ENCODE assay signal across 9 mouse cellular contexts in the genomic region with DNA sequence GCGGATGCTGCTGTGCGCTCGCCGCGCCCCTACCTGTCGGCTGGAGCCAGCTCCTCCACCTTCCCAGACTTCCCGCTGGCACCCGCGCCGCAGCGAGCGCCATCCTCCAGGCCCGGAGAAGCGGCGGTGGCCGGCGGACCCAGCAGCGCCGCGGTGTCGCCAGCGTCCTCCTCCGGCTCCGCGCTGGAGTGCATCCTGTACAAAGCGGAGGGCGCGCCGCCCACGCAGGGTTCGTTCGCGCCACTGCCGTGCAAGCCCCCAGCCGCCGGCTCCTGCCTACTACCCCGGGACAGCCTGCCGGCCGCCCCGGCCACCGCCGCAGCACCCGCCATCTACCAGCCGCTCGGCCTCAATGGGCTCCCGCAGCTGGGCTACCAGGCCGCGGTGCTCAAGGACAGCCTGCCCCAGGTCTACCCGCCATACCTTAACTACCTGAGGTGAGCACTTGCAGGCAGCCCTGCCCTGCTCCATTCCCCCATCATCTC. TPM values are rescaled to one million over a fixed set of nuclear protein-coding genes. Genes with fewer than 3 reads are reported as not detected.
DNase-seq lines count a peak whose midpoint lies in the region; ATAC-seq lines count a peak whose summit lies in the region.
"Had no signal": no experiment of that assay in that cellular context is flagged by ENCODE, and none has a peak within 500 bp of the region (broad histone marks: within the 10 kb centered on the region; RNA-seq: fewer than 3 reads in every experiment).

No protein-coding gene starts in this region.

- peaks cover 76% of the 10 kb centered on the region for H3K27me3 ChIP-seq in heart, embryonic 13.5 days (replicated peaks)
- H3K27me3 ChIP-seq in liver, embryonic 13.5 days = peaks cover 54% of the 10 kb centered on the region
- H3K27me3 ChIP-seq in neural tube, embryonic 13.5 days = peaks cover 59% of the 10 kb centered on the region

- H3K4me1 ChIP-seq in heart, embryonic 13.5 days = peaks cover 25% of the 10 kb centered on the region
- H3K4me1 ChIP-seq in liver, embryonic 13.5 days (replicated peaks) = 0 out of 2 replicates have a peak, but pooled peaks cover 5% of the 10 kb centered on the region
- H3K4me1 ChIP-seq in neural tube, embryonic 13.5 days (replicated peaks) = peaks cover 23% of the 10 kb centered on the region

- peak overlapping the region; percentile 69 for H3K9ac ChIP-seq in heart, embryonic 13.5 days
- no peak overlapping the region for H3K9ac ChIP-seq in liver, embryonic 13.5 days
- H3K9ac ChIP-seq in neural tube, embryonic 13.5 days = peak overlapping the region; percentile 72

- peak overlapping the region; percentile 95 for H3K4me2 ChIP-seq in heart, embryonic 13.5 days
- peak overlapping the region; percentile 54 for H3K4me2 ChIP-seq in liver, embryonic 13.5 days
- peak overlapping the region; percentile 95 for H3K4me2 ChIP-seq in neural tube, embryonic 13.5 days

- no peaks in the 10 kb centered on the region for H3K9me3 ChIP-seq in heart, embryonic 13.5 days
- no peaks in the 10 kb centered on the region for H3K9me3 ChIP-seq in liver, embryonic 13.5 days (replicated peaks)
- H3K9me3 ChIP-seq in neural tube, embryonic 13.5 days = no peaks in the 10 kb centered on the region

- no peak for ATAC-seq in heart, embryonic 13.5 days (ENCODE audit: extremely low read depth, insufficient number of reproducible peaks, low FRiP score, low TSS enrichment)
- ATAC-seq in granulocyte monocyte progenitor cell, adult 5-6 weeks (replicated peaks; ENCODE audit: poor library complexity, severe bottlenecking) = peak; percentile 15; the same call in 1 of the 2 replicates
- ATAC-seq in liver, embryonic 13.5 days (ENCODE audit: low read depth) = no peak
- peak; percentile 87 for ATAC-seq in neural tube, embryonic 13.5 days (ENCODE audit: low read depth)

- no peak overlapping the region for H3K27ac ChIP-seq in heart, embryonic 13.5 days (replicated peaks)
- H3K27ac ChIP-seq in liver, embryonic 13.5 days = no peak overlapping the region
- peak overlapping the region; percentile 64 for H3K27ac ChIP-seq in neural tube, embryonic 13.5 days (replicated peaks)

- no peak for DNase-seq in heart, adult 11 months
- peak; percentile 30 to 42 for DNase-seq in cerebellum, postnatal 4 days (ENCODE audit: low spot score in 2 of 2)
- DNase-seq in kidney, postnatal 25 days = peak; percentile 11 to 44
- no peak for DNase-seq in liver, embryonic 13.5 days
- no peak for DNase-seq in spleen, postnatal 14 days (ENCODE audit: low spot score in 2 of 2)

- WGBS in heart, embryonic 13.5 days = under 1% methylated on average over 43 of the region's 49 CpGs
- WGBS in liver, embryonic 13.5 days (ENCODE audit: insufficient replicate concordance) = 2% methylated on average over 47 of the region's 49 CpGs
- under 1% methylated on average over 39 of the region's 49 CpGs for WGBS in neural tube, embryonic 13.5 days

- H3K4me3 ChIP-seq in heart, embryonic 13.5 days = peak overlapping the region; percentile 59
- H3K4me3 ChIP-seq in liver, embryonic 13.5 days (replicated peaks) = peak overlapping the region; percentile 38
- peak overlapping the region; percentile 63 for H3K4me3 ChIP-seq in neural tube, embryonic 13.5 days

- H3K36me3 ChIP-seq in heart, embryonic 13.5 days = no peaks in the 10 kb centered on the region
- H3K36me3 ChIP-seq in liver, embryonic 13.5 days = no peaks in the 10 kb centered on the region
- no peaks in the 10 kb centered on the region for H3K36me3 ChIP-seq in neural tube, embryonic 13.5 days
- H3K36me3 ChIP-seq: G1E had no signal

RNA-seq across cellular contexts. Expression of a gene that starts 2.1 kb away (rescaled TPM):
- polyA plus RNA-seq in heart, embryonic 13.5 days (2015; fragmentation: Nextera tagmentation; extraction: Ambion mirVana) = 0.05 TPM in 1 of 2 replicates, not detected in the other
- total RNA-seq in granulocyte monocyte progenitor cell, adult 5-6 weeks (2014; fragmentation: Nextera tagmentation) = not detected in 2 replicates
- total RNA-seq in granulocyte monocyte progenitor cell, adult 5-6 weeks (2017) = not detected in 2 replicates
- polyA plus RNA-seq in liver, embryonic 13.5 days (2015; fragmentation: Nextera tagmentation; extraction: Ambion mirVana) = not detected in 2 replicates
- 1.3 and 1.7 TPM in 2 replicates for polyA plus RNA-seq in neural tube, embryonic 13.5 days (2015; fragmentation: Nextera tagmentation; extraction: Ambion mirVana)
- polyA plus RNA-seq: G1E had no signal

Comparison
In these comparisons a context has a peak if more than half of its experiments do, and no peak if none do; other contexts are left out.
1. ATAC-seq: peak in granulocyte monocyte progenitor cell, adult 5-6 weeks (single experiment) and neural tube, embryonic 13.5 days (single experiment); none in heart, embryonic 13.5 days (single experiment) and liver, embryonic 13.5 days (single experiment).
2. DNase-seq: peak in cerebellum, postnatal 4 days (2 of 2) and kidney, postnatal 25 days (2 of 2); none in heart, adult 11 months (single experiment), liver, embryonic 13.5 days (single experiment) and spleen, postnatal 14 days (0 of 2).
3. Peak in every context shown above with its lines, with median percentiles within 50 percentile points of each other: H3K4me2 ChIP-seq and H3K4me3 ChIP-seq.